Mouse (Mus musculus): Measurements from ENCODE around the gene Tenm3. TPM values are rescaled to one million over a fixed set of nuclear protein-coding genes. Genes with fewer than 3 reads are reported as not detected.

Tenm3 gene
- polyA plus RNA-seq, 2 experiments: 38.0 to 48.1 TPM

DNA sequence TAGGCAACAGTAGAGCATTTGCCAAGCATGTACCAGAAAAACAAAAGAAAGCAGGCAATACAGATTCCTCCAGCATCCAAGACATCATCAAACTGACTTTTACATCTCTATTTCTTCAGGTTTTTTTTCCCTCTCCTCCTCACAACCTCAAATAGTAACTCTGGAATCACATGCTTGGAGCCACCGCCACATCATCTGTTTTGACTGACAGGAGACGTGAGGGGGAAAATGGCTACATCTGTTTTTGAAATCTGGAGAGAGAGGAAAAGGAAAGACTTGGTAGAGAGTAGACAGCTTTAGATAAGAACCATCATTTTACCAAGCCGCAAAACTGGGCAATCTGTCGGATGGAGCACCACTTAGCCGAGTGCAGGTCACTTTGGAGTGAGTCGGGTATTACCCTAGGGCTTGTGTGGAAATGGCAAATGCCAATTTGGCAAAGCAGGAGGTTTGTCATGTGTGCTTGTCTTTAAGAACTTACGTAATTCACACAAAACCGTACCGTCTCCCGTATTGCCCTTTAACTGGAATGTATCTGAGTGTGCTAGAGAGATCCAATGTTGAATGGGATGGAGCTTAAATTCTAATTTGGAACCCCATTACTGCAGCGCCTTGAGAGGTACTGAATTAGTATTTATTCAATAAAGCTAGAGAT is 312.7 kb downstream of the Tenm3 start:
- Histone ChIP-seq H3K36me3 (ENCODE audit: control insufficient read depth, insufficient read depth, low read length) (peaks cover 4% of the 10 kb centered on the region; the same call in 1 of the 2 replicates), H3K27me3 (ENCODE audit: control insufficient read depth, insufficient read depth, low read length) (no peaks in the 10 kb centered on the region), H3K4me2 (replicated peaks; ENCODE audit: low read depth, low read length, severe bottlenecking) (no peak overlapping the region), H3K4me1 (ENCODE audit: control insufficient read depth, insufficient read depth, low read length) (no peaks in the 10 kb centered on the region), H3K4me3 (replicated peaks; ENCODE audit: low read length) (no peak overlapping the region), H3K27ac (replicated peaks; ENCODE audit: low read depth, low read length) (no peak overlapping the region), H3K9me3 (ENCODE audit: control insufficient read depth, low read length) (no peaks in the 10 kb centered on the region), H3K9ac (ENCODE audit: low read depth, low read length, severe bottlenecking) (no peak overlapping the region)
- ATAC-seq (ENCODE audit: low FRiP score, low read depth) (no peak), DNase-seq (ENCODE audit: low spot score) (no peak)
- no peak for TF ChIP-seq POLR2A (IDR thresholded peaks at IDR 0.05; ENCODE audit: borderline replicate concordance, extremely low read depth, insufficient read depth, insufficient read length)
- WGBS: 85% methylated on average over 11 of the region's 11 CpGs

GRCm38 (mm10) chr8:48527418-48527817 is 316.3 kb downstream of the Tenm3 start:
- Histone ChIP-seq H3K27me3 (ENCODE audit: control insufficient read depth, insufficient read depth, low read length) (no peaks in the 10 kb centered on the region), H3K9ac (ENCODE audit: low read depth, low read length, severe bottlenecking) (no peak overlapping the region), H3K36me3 (ENCODE audit: control insufficient read depth, insufficient read depth, low read length) (peaks cover under 1% of the 10 kb centered on the region; the same call in 1 of the 2 replicates), H3K4me2 (replicated peaks; ENCODE audit: low read depth, low read length, severe bottlenecking) (no peak overlapping the region), H3K4me1 (ENCODE audit: control insufficient read depth, insufficient read depth, low read length) (no peaks in the 10 kb centered on the region), H3K27ac (replicated peaks; ENCODE audit: low read depth, low read length) (no peak overlapping the region), H3K9me3 (ENCODE audit: control insufficient read depth, low read length) (no peaks in the 10 kb centered on the region), H3K4me3 (replicated peaks; ENCODE audit: low read length) (no peak overlapping the region)
- DNase-seq (ENCODE audit: low spot score): peak; percentile 71
- ATAC-seq (ENCODE audit: low FRiP score, low read depth): no peak
- 46% methylated on average over 6 of the region's 6 CpGs for WGBS
- TF ChIP-seq POLR2A (IDR thresholded peaks at IDR 0.05; ENCODE audit: borderline replicate concordance, extremely low read depth, insufficient read depth, insufficient read length): no peak

DNA sequence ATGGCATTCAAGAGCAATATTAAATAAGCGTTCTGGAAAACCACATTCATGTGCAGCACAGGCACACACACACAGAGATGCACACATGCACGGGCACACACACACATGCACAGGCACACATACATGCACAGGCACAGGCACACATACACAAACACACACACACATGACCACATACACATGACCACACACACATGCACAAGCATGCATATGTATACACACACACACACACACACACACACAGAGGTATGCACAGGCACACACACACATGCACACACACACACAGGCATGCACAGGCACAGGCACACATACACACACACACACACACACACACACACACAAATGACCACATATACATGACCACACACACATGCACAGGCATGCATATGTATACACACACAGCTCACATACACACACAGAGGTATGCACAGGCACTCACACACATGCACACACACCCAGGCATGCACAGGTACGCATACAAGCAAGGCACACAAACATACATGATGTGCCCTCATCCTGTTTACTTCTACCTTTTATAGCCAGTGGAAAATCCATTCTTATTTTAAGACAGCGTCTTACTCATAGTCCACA is 321.1 kb downstream of the Tenm3 start:
- H3K4me1 ChIP-seq (ENCODE audit: control insufficient read depth, insufficient read depth, low read length): no peaks in the 10 kb centered on the region
- ATAC-seq (ENCODE audit: low FRiP score, low read depth): no peak
- no peak overlapping the region for H3K27ac ChIP-seq (replicated peaks; ENCODE audit: low read depth, low read length)
- TF ChIP-seq POLR2A (IDR thresholded peaks at IDR 0.05; ENCODE audit: borderline replicate concordance, extremely low read depth, insufficient read depth, insufficient read length): no peak
- H3K27me3 ChIP-seq (ENCODE audit: control insufficient read depth, insufficient read depth, low read length): no peaks in the 10 kb centered on the region
- no peak overlapping the region for H3K9ac ChIP-seq (ENCODE audit: low read depth, low read length, severe bottlenecking)
- DNase-seq (ENCODE audit: low spot score): no peak
- WGBS: 82% methylated on average over 4 of the region's 4 CpGs
- H3K4me3 ChIP-seq (replicated peaks; ENCODE audit: low read length): no peak overlapping the region
- H3K36me3 ChIP-seq (ENCODE audit: control insufficient read depth, insufficient read depth, low read length): no peaks in the 10 kb centered on the region
- H3K9me3 ChIP-seq (ENCODE audit: control insufficient read depth, low read length): no peaks in the 10 kb centered on the region
- H3K4me2 ChIP-seq (replicated peaks; ENCODE audit: low read depth, low read length, severe bottlenecking): no peak overlapping the region

DNA sequence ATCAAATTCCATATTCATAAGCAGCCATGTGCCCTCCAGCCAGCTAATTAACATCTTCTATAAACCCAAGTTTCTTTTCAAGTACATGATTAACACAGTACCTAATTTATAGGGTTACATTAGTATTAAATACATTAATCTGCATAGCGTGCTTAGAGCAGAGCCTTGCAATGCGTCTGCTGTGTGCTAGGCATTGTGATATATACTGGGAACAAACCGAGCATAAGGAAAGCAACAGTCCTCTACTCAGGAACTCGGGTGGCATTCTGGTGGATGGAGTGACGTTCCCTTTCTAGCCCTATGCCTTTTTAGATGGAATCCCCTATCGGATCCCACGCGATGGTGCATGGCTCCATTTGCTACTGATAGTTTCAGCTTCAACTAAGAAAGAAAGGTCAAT is 321.7 kb downstream of the Tenm3 start:
- Histone ChIP-seq H3K9ac (ENCODE audit: low read depth, low read length, severe bottlenecking) (no peak overlapping the region), H3K36me3 (ENCODE audit: control insufficient read depth, insufficient read depth, low read length) (no peaks in the 10 kb centered on the region), H3K4me3 (replicated peaks; ENCODE audit: low read length) (no peak overlapping the region), H3K4me2 (replicated peaks; ENCODE audit: low read depth, low read length, severe bottlenecking) (no peak overlapping the region), H3K27me3 (ENCODE audit: control insufficient read depth, insufficient read depth, low read length) (no peaks in the 10 kb centered on the region), H3K27ac (replicated peaks; ENCODE audit: low read depth, low read length) (no peak overlapping the region), H3K4me1 (ENCODE audit: control insufficient read depth, insufficient read depth, low read length) (no peaks in the 10 kb centered on the region), H3K9me3 (ENCODE audit: control insufficient read depth, low read length) (no peaks in the 10 kb centered on the region)
- TF ChIP-seq POLR2A (IDR thresholded peaks at IDR 0.05; ENCODE audit: borderline replicate concordance, extremely low read depth, insufficient read depth, insufficient read length): no peak
- 70% methylated on average over 8 of the region's 8 CpGs for WGBS
- DNase-seq (ENCODE audit: low spot score) (no peak), ATAC-seq (ENCODE audit: low FRiP score, low read depth) (no peak)

DNA sequence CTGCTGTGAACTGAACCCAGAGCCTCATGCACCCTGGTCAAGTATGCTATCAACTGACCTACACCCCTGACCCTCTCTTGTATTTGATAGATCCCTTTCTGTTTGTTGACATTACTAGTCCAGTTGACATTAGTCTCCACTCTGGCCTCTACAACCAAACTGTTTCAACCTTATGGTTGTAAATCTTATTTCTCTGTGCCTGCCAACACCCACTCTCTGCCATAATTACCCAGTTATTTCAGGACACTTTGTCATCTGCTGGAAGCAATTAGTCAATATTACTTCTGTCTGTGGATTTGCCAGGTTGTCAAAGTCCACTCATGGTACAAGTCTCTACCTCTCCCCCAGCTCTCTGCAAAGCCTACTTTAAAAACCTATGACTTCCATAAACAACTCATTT is 326.3 kb downstream of the Tenm3 start:
- DNase-seq (ENCODE audit: low spot score) (no peak), ATAC-seq (ENCODE audit: low FRiP score, low read depth) (no peak)
- Histone ChIP-seq H3K36me3 (ENCODE audit: control insufficient read depth, insufficient read depth, low read length) (no peaks in the 10 kb centered on the region), H3K9me3 (ENCODE audit: control insufficient read depth, low read length) (no peaks in the 10 kb centered on the region), H3K4me3 (replicated peaks; ENCODE audit: low read length) (no peak overlapping the region), H3K4me2 (replicated peaks; ENCODE audit: low read depth, low read length, severe bottlenecking) (no peak overlapping the region), H3K4me1 (ENCODE audit: control insufficient read depth, insufficient read depth, low read length) (no peaks in the 10 kb centered on the region), H3K9ac (ENCODE audit: low read depth, low read length, severe bottlenecking) (no peak overlapping the region), H3K27me3 (ENCODE audit: control insufficient read depth, insufficient read depth, low read length) (no peaks in the 10 kb centered on the region), H3K27ac (replicated peaks; ENCODE audit: low read depth, low read length) (no peak overlapping the region)
- TF ChIP-seq POLR2A (IDR thresholded peaks at IDR 0.05; ENCODE audit: borderline replicate concordance, extremely low read depth, insufficient read depth, insufficient read length): no peak
